Mouse (Mus musculus): ENCODE data around the gene Vmn2r101. TPM values are rescaled to one million over a fixed set of nuclear protein-coding genes. Genes with fewer than 3 reads are reported as not detected.

Gene Vmn2r101
- not detected in 2 replicates for polyA plus RNA-seq (2012; rRNA removed)

GRCm38 (mm10) chr17:19576927-19577326 lies at the start of gene Vmn2r101:
TSS of gene Vmn2r101 (plus strand) at chr17:19577227.

GRCm38 (mm10) chr17:19660028-19660427 lies 83.0 kb downstream of the Vmn2r101 start, which contains the start of gene Vmn2r102:
TSS of gene Vmn2r102 (plus strand) at chr17:19660328.

Other genes with a start within 250 kb of the Vmn2r101 start
- not detected in 2 replicates for gene Vmn2r99, start 215.3 kb upstream of the Vmn2r101 start, polyA plus RNA-seq (2012; rRNA removed)
- not detected in 2 replicates for gene Vmn2r100, start 72.5 kb upstream of the Vmn2r101 start, polyA plus RNA-seq (2012; rRNA removed)
- not detected in 2 replicates for gene Vmn2r102, start 83.1 kb downstream of the Vmn2r101 start, polyA plus RNA-seq (2012; rRNA removed)
- not detected in 2 replicates for gene Vmn2r103, start 196.1 kb downstream of the Vmn2r101 start, polyA plus RNA-seq (2012; rRNA removed)

Data from liver, embryonic 14 days (tissue).